Mouse (Mus musculus) forebrain, embryonic 11.5 days (tissue): ENCODE results near the gene C530008M17Rik. TPM values are rescaled to one million over a fixed set of nuclear protein-coding genes. Genes with fewer than 3 reads are reported as not detected.

Experiments used
- ATAC-seq: fragments of 200-750 bp; cut with Nextera tagmentation; replicated peaks from 2 replicates; pipeline ENCODE4 v1.8.0; 2017; ENCODE audit warnings: moderate TSS enrichment; ENCODE audit not compliant: low FRiP score
- DNase-seq: peaks from one replicate; pipeline ENCODE4 v3.0.0-alpha.2; 2017; ENCODE audit warnings: low spot score
- H3K27ac ChIP-seq: fragments of 300-500 bp; sonication (generic); 2 replicates; pipeline ENCODE4 v1.5.1; 2014; ENCODE audit warnings: low read depth, low read length
- H3K27me3 ChIP-seq: fragments of 300-500 bp; sonication (generic); 2 replicates; pipeline ENCODE4 v1.6.1; 2014; ENCODE audit warnings: mild to moderate bottlenecking, low read length, mixed read lengths; ENCODE audit not compliant: control insufficient read depth, insufficient read depth
- H3K36me3 ChIP-seq: fragments of 300-500 bp; sonication (generic); 2 replicates; pipeline ENCODE4 v1.6.1; 2014; ENCODE audit warnings: mild to moderate bottlenecking, low read length, moderate library complexity, mixed read lengths; ENCODE audit not compliant: control insufficient read depth, insufficient read depth
- H3K4me1 ChIP-seq: fragments of 300-500 bp; sonication (generic); replicated peaks from 2 replicates; pipeline ENCODE4 v1.6.1; 2014; ENCODE audit warnings: low read length, mixed read lengths; ENCODE audit not compliant: control insufficient read depth, insufficient read depth
- H3K4me2 ChIP-seq: fragments of 300-500 bp; sonication (generic); 2 replicates; pipeline ENCODE4 v1.6.1; 2014; ENCODE audit warnings: low read depth, mild to moderate bottlenecking, low read length, moderate library complexity, mixed read lengths; ENCODE audit not compliant: severe bottlenecking
- H3K4me3 ChIP-seq: fragments of 300-500 bp; sonication (generic); 2 replicates; pipeline ENCODE4 v1.5.1; 2014; ENCODE audit warnings: low read depth, low read length
- H3K9ac ChIP-seq: fragments of 300-500 bp; sonication (generic); 2 replicates; pipeline ENCODE4 v1.6.1; 2014; ENCODE audit warnings: low read length
- H3K9me3 ChIP-seq: fragments of 300-500 bp; sonication (generic); 2 replicates; pipeline ENCODE4 v1.6.1; 2016; ENCODE audit warnings: low read length, mixed read lengths; ENCODE audit not compliant: control insufficient read depth
- WGBS: fragments of 180-500 bp; shearing (Covaris S2); extraction: QIAGEN DNeasy Blood & Tissue Kit; methylation state at CpG from one replicate; pipeline ENCODE4 v1.1.7; 2014; 5-methylcytosine and 5-hydroxymethylcytosine counted together
- polyA plus RNA-seq: library from polyadenylated mRNA; unstranded; fragments of >200 nt; fragmentation: Nextera tagmentation; extraction: Ambion mirVana; gene quantifications from 2 replicates; pipeline ENCODE4 v1.2.1, GENCODE M21; 2014

C530008M17Rik gene
- polyA plus RNA-seq, 1 experiment from 2014 or later, result 40.6 TPM

GRCm38 (mm10) chr5:76634012-76634411 lies 22.3 kb upstream of the C530008M17Rik start:
- ATAC-seq (no peak), DNase-seq (no peak)
- Histone ChIP-seq H3K4me3 (no peak overlapping the region), H3K9me3 (no peaks in the 10 kb centered on the region), H3K27ac (no peak overlapping the region), H3K27me3 (no peaks in the 10 kb centered on the region), H3K36me3 (peaks cover 13% of the 10 kb centered on the region), H3K4me2 (no peak overlapping the region), H3K9ac (no peak overlapping the region), H3K4me1 (no peaks in the 10 kb centered on the region)
- WGBS, result 76% methylated on average over 10 of the region's 10 CpGs

GRCm38 (mm10) chr5:76635592-76635991 lies 20.7 kb upstream of the C530008M17Rik start:
- H3K27ac ChIP-seq, result no peak overlapping the region
- no peak overlapping the region for H3K9ac ChIP-seq
- no peak overlapping the region for H3K4me3 ChIP-seq
- no peak overlapping the region for H3K4me2 ChIP-seq
- ATAC-seq, result no peak
- peaks cover 13% of the 10 kb centered on the region for H3K36me3 ChIP-seq
- no peaks in the 10 kb centered on the region for H3K27me3 ChIP-seq
- H3K9me3 ChIP-seq, result no peaks in the 10 kb centered on the region
- 93% methylated on average over 2 of the region's 2 CpGs for WGBS
- no peak for DNase-seq
- no peaks in the 10 kb centered on the region for H3K4me1 ChIP-seq

GRCm38 (mm10) chr5:76642076-76642475 lies 14.2 kb upstream of the C530008M17Rik start:
- no peak overlapping the region for H3K4me2 ChIP-seq
- no peaks in the 10 kb centered on the region for H3K27me3 ChIP-seq
- WGBS, result 95% methylated on average over 4 of the region's 4 CpGs
- peaks cover 6% of the 10 kb centered on the region; the same call in 1 of the 2 replicates for H3K36me3 ChIP-seq
- no peaks in the 10 kb centered on the region for H3K9me3 ChIP-seq
- DNase-seq (no peak), ATAC-seq (no peak)
- H3K27ac ChIP-seq, result no peak overlapping the region
- H3K4me1 ChIP-seq, result no peaks in the 10 kb centered on the region
- no peak overlapping the region for H3K9ac ChIP-seq
- no peak overlapping the region for H3K4me3 ChIP-seq

GRCm38 (mm10) chr5:76644234-76644633 lies 12.1 kb upstream of the C530008M17Rik start:
- H3K4me3 ChIP-seq, result no peak overlapping the region
- no peaks in the 10 kb centered on the region for H3K9me3 ChIP-seq
- no peak overlapping the region for H3K9ac ChIP-seq
- no peak for ATAC-seq
- no peak for DNase-seq
- H3K4me1 ChIP-seq, result no peaks in the 10 kb centered on the region
- no peaks in the 10 kb centered on the region for H3K27me3 ChIP-seq
- peaks cover 6% of the 10 kb centered on the region; the same call in 1 of the 2 replicates for H3K36me3 ChIP-seq
- WGBS, result 94% methylated on average over 7 of the region's 7 CpGs
- no peak overlapping the region for H3K27ac ChIP-seq
- no peak overlapping the region for H3K4me2 ChIP-seq

- ATAC-seq, result no peak
- Histone ChIP-seq H3K9me3 (no peaks in the 10 kb centered on the region), H3K27ac (no peak overlapping the region), H3K4me1 (no peaks in the 10 kb centered on the region), H3K4me2 (no peak overlapping the region), H3K36me3 (peaks cover 6% of the 10 kb centered on the region; the same call in 1 of the 2 replicates), H3K4me3 (no peak overlapping the region), H3K9ac (no peak overlapping the region), H3K27me3 (no peaks in the 10 kb centered on the region)
- no peak for DNase-seq
- 95% methylated on average over 10 of the region's 10 CpGs for WGBS
Measured at GRCm38 (mm10) chr5:76645091-76645868, 11.0 kb upstream of the C530008M17Rik start.

- H3K9ac ChIP-seq, result no peak overlapping the region
- H3K27ac ChIP-seq, result no peak overlapping the region
- no peaks in the 10 kb centered on the region for H3K27me3 ChIP-seq
- WGBS, result 84% methylated on average over 4 of the region's 4 CpGs
- H3K9me3 ChIP-seq, result no peaks in the 10 kb centered on the region
- ATAC-seq (no peak), DNase-seq (no peak)
- H3K36me3 ChIP-seq, result no peaks in the 10 kb centered on the region
- no peaks in the 10 kb centered on the region; the same call in 1 of the 2 replicates for H3K4me1 ChIP-seq
- no peak overlapping the region for H3K4me3 ChIP-seq
- no peak overlapping the region for H3K4me2 ChIP-seq
Measured at GRCm38 (mm10) chr5:76649897-76650296, 6.4 kb upstream of the C530008M17Rik start.

GRCm38 (mm10) chr5:76651151-76651725 lies 5.1 kb upstream of the C530008M17Rik start:
- Histone ChIP-seq H3K9me3 (no peaks in the 10 kb centered on the region), H3K4me2 (no peak overlapping the region), H3K27me3 (no peaks in the 10 kb centered on the region), H3K4me3 (no peak overlapping the region), H3K27ac (no peak overlapping the region), H3K4me1 (no peaks in the 10 kb centered on the region; the same call in 1 of the 2 replicates), H3K9ac (no peak overlapping the region), H3K36me3 (no peaks in the 10 kb centered on the region)
- 63% methylated on average over 5 of the region's 5 CpGs for WGBS
- ATAC-seq (peak; percentile 44; the same call in 1 of the 2 replicates), DNase-seq (no peak)

GRCm38 (mm10) chr5:76657245-76658083 lies 1.2 kb downstream of the C530008M17Rik start:
- WGBS, result under 1% methylated on average over 72 of the region's 80 CpGs
- H3K4me3 ChIP-seq, result peak overlapping the region; percentile 70
- DNase-seq (peak; percentile 88), ATAC-seq (peak; percentile 92)
- H3K4me1 ChIP-seq, result no peaks in the 10 kb centered on the region
- H3K27ac ChIP-seq, result peak overlapping the region; percentile 84
- H3K27me3 ChIP-seq, result no peaks in the 10 kb centered on the region
- H3K4me2 ChIP-seq, result peak overlapping the region; percentile 71
- no peaks in the 10 kb centered on the region for H3K36me3 ChIP-seq
- peak overlapping the region; percentile 99 for H3K9ac ChIP-seq
- H3K9me3 ChIP-seq, result no peaks in the 10 kb centered on the region
